Mouse (Mus musculus) heart, embryonic 10.5 days (tissue): ENCODE measurements around the gene Phactr1. TPM values are rescaled to one million over a fixed set of nuclear protein-coding genes. Genes with fewer than 3 reads are reported as not detected.

Source experiments
- DNase-seq: peaks from one replicate; pipeline ENCODE4 v3.0.0-alpha.2; 2017; ENCODE audit warnings: low spot score
- H3K27ac ChIP-seq: fragments of 300-500 bp; sonication (generic); 2 replicates; pipeline ENCODE4 v1.5.1; 2016; ENCODE audit warnings: mild to moderate bottlenecking
- H3K27me3 ChIP-seq: fragments of 300-500 bp; sonication (generic); 2 replicates; pipeline ENCODE4 v1.6.1; 2016; ENCODE audit warnings: mild to moderate bottlenecking; ENCODE audit not compliant: poor library complexity, insufficient read depth, severe bottlenecking
- H3K36me3 ChIP-seq: fragments of 300-500 bp; sonication (generic); 2 replicates; pipeline ENCODE4 v1.6.1; 2016; ENCODE audit warnings: mild to moderate bottlenecking, moderate library complexity
- H3K4me1 ChIP-seq: fragments of 300-500 bp; sonication (generic); 2 replicates; pipeline ENCODE4 v1.6.1; 2016; ENCODE audit warnings: mild to moderate bottlenecking
- H3K4me3 ChIP-seq: fragments of 300-500 bp; sonication (generic); 2 replicates; pipeline ENCODE4 v1.5.1; 2016; ENCODE audit warnings: mild to moderate bottlenecking, moderate library complexity
- H3K9me3 ChIP-seq: fragments of 300-500 bp; sonication (generic); 2 replicates; pipeline ENCODE4 v1.6.1; 2016; ENCODE audit warnings: mild to moderate bottlenecking, moderate library complexity
- WGBS: fragments of 180-500 bp; shearing (Covaris S2); methylation state at CpG from one replicate; pipeline ENCODE4 v1.1.7; 2016; 5-methylcytosine and 5-hydroxymethylcytosine counted together
- polyA plus RNA-seq: library from polyadenylated mRNA; unstranded; fragments of >200 nt; fragmentation: Nextera tagmentation; extraction: Ambion mirVana; gene quantifications from 2 replicates; pipeline ENCODE4 v1.2.1, GENCODE M21; 2016

Phactr1 gene
- polyA plus RNA-seq, 1 experiment from 2014 or later, result 4.1 TPM

GRCm38 (mm10) chr13:42774040-42774439 lies 93.6 kb downstream of the Phactr1 start:
- no peaks in the 10 kb centered on the region for H3K36me3 ChIP-seq
- H3K4me3 ChIP-seq, result no peak overlapping the region
- no peak overlapping the region for H3K27ac ChIP-seq
- no peaks in the 10 kb centered on the region for H3K27me3 ChIP-seq
- no peaks in the 10 kb centered on the region for H3K4me1 ChIP-seq
- DNase-seq, result no peak
- H3K9me3 ChIP-seq, result no peaks in the 10 kb centered on the region
- 74% methylated on average over 2 of the region's 2 CpGs for WGBS

GRCm38 (mm10) chr13:42782151-42782550 lies 101.7 kb downstream of the Phactr1 start:
- 84% methylated on average over 13 of the region's 13 CpGs for WGBS
- Histone ChIP-seq H3K27me3 (no peaks in the 10 kb centered on the region), H3K9me3 (no peaks in the 10 kb centered on the region), H3K36me3 (no peaks in the 10 kb centered on the region), H3K27ac (no peak overlapping the region), H3K4me3 (no peak overlapping the region), H3K4me1 (no peaks in the 10 kb centered on the region)
- no peak for DNase-seq

GRCm38 (mm10) chr13:42789221-42789620 lies 108.8 kb downstream of the Phactr1 start:
- WGBS, result 83% methylated on average over 13 of the region's 13 CpGs
- Histone ChIP-seq H3K4me1 (no peaks in the 10 kb centered on the region), H3K9me3 (no peaks in the 10 kb centered on the region), H3K36me3 (no peaks in the 10 kb centered on the region), H3K27me3 (no peaks in the 10 kb centered on the region), H3K27ac (no peak overlapping the region), H3K4me3 (no peak overlapping the region)
- DNase-seq, result no peak

GRCm38 (mm10) chr13:42792279-42792678 lies 111.9 kb downstream of the Phactr1 start:
- H3K4me3 ChIP-seq, result 0 out of 2 replicates have a peak overlapping the region, but pooled peaks have one; percentile 2
- H3K4me1 ChIP-seq, result no peaks in the 10 kb centered on the region
- no peaks in the 10 kb centered on the region for H3K36me3 ChIP-seq
- H3K9me3 ChIP-seq, result no peaks in the 10 kb centered on the region
- H3K27me3 ChIP-seq, result no peaks in the 10 kb centered on the region
- 20% methylated on average over 8 of the region's 8 CpGs for WGBS
- no peak for DNase-seq
- no peak overlapping the region for H3K27ac ChIP-seq

GRCm38 (mm10) chr13:42800523-42800922 lies 120.1 kb downstream of the Phactr1 start:
- Histone ChIP-seq H3K9me3 (no peaks in the 10 kb centered on the region), H3K4me1 (no peaks in the 10 kb centered on the region), H3K27me3 (no peaks in the 10 kb centered on the region; the same call in 1 of the 2 replicates), H3K4me3 (no peak overlapping the region), H3K36me3 (no peaks in the 10 kb centered on the region), H3K27ac (no peak overlapping the region)
- no peak for DNase-seq
- 82% methylated on average over 6 of the region's 6 CpGs for WGBS

GRCm38 (mm10) chr13:42804314-42804713 lies 123.9 kb downstream of the Phactr1 start:
- 59% methylated on average over 9 of the region's 9 CpGs for WGBS
- Histone ChIP-seq H3K36me3 (no peaks in the 10 kb centered on the region), H3K27ac (no peak overlapping the region), H3K9me3 (no peaks in the 10 kb centered on the region), H3K4me3 (no peak overlapping the region), H3K27me3 (0 out of 2 replicates have a peak, but pooled peaks cover 4% of the 10 kb centered on the region), H3K4me1 (no peaks in the 10 kb centered on the region)
- no peak for DNase-seq

- no peak for DNase-seq
- 23% methylated on average over 7 of the region's 7 CpGs for WGBS
Measured at GRCm38 (mm10) chr13:42812762-42813161, 132.3 kb downstream of the Phactr1 start.

GRCm38 (mm10) chr13:42818378-42818777 lies 138.0 kb downstream of the Phactr1 start:
- Histone ChIP-seq H3K36me3 (no peaks in the 10 kb centered on the region), H3K9me3 (no peaks in the 10 kb centered on the region), H3K27me3 (peaks cover 17% of the 10 kb centered on the region; the same call in 1 of the 2 replicates), H3K27ac (no peak overlapping the region), H3K4me3 (no peak overlapping the region), H3K4me1 (peaks cover 18% of the 10 kb centered on the region)
- WGBS, result 41% methylated on average over 10 of the region's 10 CpGs
- no peak for DNase-seq

More at GRCm38 (mm10) chr13:42812762-42813161, 132.3 kb downstream of the Phactr1 start:
- H3K36me3 ChIP-seq, result no peaks in the 10 kb centered on the region
- H3K4me3 ChIP-seq, result peak overlapping the region; percentile 27
- H3K27me3 ChIP-seq, result 0 out of 2 replicates have a peak, but pooled peaks cover 17% of the 10 kb centered on the region
- H3K27ac ChIP-seq, result no peak overlapping the region
- H3K9me3 ChIP-seq, result no peaks in the 10 kb centered on the region
- peaks cover 14% of the 10 kb centered on the region for H3K4me1 ChIP-seq

- H3K27me3 ChIP-seq, result peaks cover 7% of the 10 kb centered on the region; the same call in 1 of the 2 replicates
- 55% methylated on average over 9 of the region's 9 CpGs for WGBS
- no peak for DNase-seq
- H3K4me3 ChIP-seq, result no peak overlapping the region
- H3K27ac ChIP-seq, result no peak overlapping the region
- H3K36me3 ChIP-seq, result no peaks in the 10 kb centered on the region
- H3K9me3 ChIP-seq, result no peaks in the 10 kb centered on the region
- peaks cover 11% of the 10 kb centered on the region for H3K4me1 ChIP-seq
Measured at GRCm38 (mm10) chr13:42820513-42820912, 140.1 kb downstream of the Phactr1 start.

GRCm38 (mm10) chr13:42821426-42822106 lies 141.1 kb downstream of the Phactr1 start:
- WGBS, result 76% methylated on average over 15 of the region's 15 CpGs
- peaks cover 11% of the 10 kb centered on the region for H3K4me1 ChIP-seq

GRCm38 (mm10) chr13:42822545-42822944 lies 142.1 kb downstream of the Phactr1 start:
- 20% methylated on average over 10 of the region's 10 CpGs for WGBS
- Histone ChIP-seq H3K27ac (peak overlapping the region; percentile 31; the same call in 1 of the 2 replicates), H3K27me3 (no peaks in the 10 kb centered on the region; the same call in 1 of the 2 replicates), H3K4me1 (peaks cover 11% of the 10 kb centered on the region), H3K9me3 (no peaks in the 10 kb centered on the region), H3K4me3 (no peak overlapping the region), H3K36me3 (no peaks in the 10 kb centered on the region)
- DNase-seq, result peak; percentile 86

More at GRCm38 (mm10) chr13:42821426-42822106, 141.1 kb downstream of the Phactr1 start:
- no peaks in the 10 kb centered on the region for H3K9me3 ChIP-seq
- H3K27ac ChIP-seq, result peak overlapping the region; percentile 31
- no peak for DNase-seq
- no peak overlapping the region for H3K4me3 ChIP-seq
- H3K36me3 ChIP-seq, result no peaks in the 10 kb centered on the region
- H3K27me3 ChIP-seq, result peaks cover under 1% of the 10 kb centered on the region; the same call in 1 of the 2 replicates

GRCm38 (mm10) chr13:42823875-42824274 lies 143.5 kb downstream of the Phactr1 start:
- peaks cover 15% of the 10 kb centered on the region for H3K4me1 ChIP-seq
- H3K9me3 ChIP-seq, result no peaks in the 10 kb centered on the region
- no peak overlapping the region for H3K27ac ChIP-seq
- WGBS, result 87% methylated on average over 7 of the region's 7 CpGs
- H3K36me3 ChIP-seq, result no peaks in the 10 kb centered on the region
- no peaks in the 10 kb centered on the region; the same call in 1 of the 2 replicates for H3K27me3 ChIP-seq
- DNase-seq, result no peak
- no peak overlapping the region for H3K4me3 ChIP-seq

GRCm38 (mm10) chr13:42826602-42827001 lies 146.2 kb downstream of the Phactr1 start:
- no peak overlapping the region for H3K4me3 ChIP-seq
- H3K9me3 ChIP-seq, result no peaks in the 10 kb centered on the region
- WGBS, result 55% methylated on average over 8 of the region's 8 CpGs
- peaks cover 15% of the 10 kb centered on the region for H3K4me1 ChIP-seq
- DNase-seq, result no peak
- no peak overlapping the region for H3K27ac ChIP-seq
- no peaks in the 10 kb centered on the region; the same call in 1 of the 2 replicates for H3K27me3 ChIP-seq
- H3K36me3 ChIP-seq, result no peaks in the 10 kb centered on the region
